Comparison of ENCODE assay signal across 22 mouse cellular contexts in genomic region chr12:79049807-79050206, GRCm38 (mm10). TPM values are rescaled to one million over a fixed set of nuclear protein-coding genes. Genes with fewer than 3 reads are reported as not detected.
DNase-seq lines count a peak whose midpoint lies in the region; ATAC-seq and TF ChIP-seq lines count a peak whose summit lies in the region.
"Had no signal": no experiment of that assay in that cellular context is flagged by ENCODE, and none has a peak within 500 bp of the region (broad histone marks: within the 10 kb centered on the region; RNA-seq: fewer than 3 reads in every experiment).

No protein-coding gene starts in this region.

- intact Hi-C loops in gastrocnemius, postnatal 14 days (cut with DNase I; ENCODE audit: low total_unique reads): no loop called here
- intact Hi-C loops in gastrocnemius, postnatal 36 days (cut with DNase I): no loop called here

- WGBS in embryonic facial prominence, embryonic 14.5 days: 71% methylated on average over 2 of the region's 2 CpGs
- WGBS in embryonic facial prominence, embryonic 10.5 days: 76% methylated on average over 2 of the region's 2 CpGs
- WGBS in intestine, embryonic 15.5 days: 80% methylated on average over 2 of the region's 2 CpGs

- H3K9me3 ChIP-seq in embryonic facial prominence, embryonic 14.5 days (ENCODE audit: control insufficient read depth, low read length): 0 out of 2 replicates have a peak, but pooled peaks cover 3% of the 10 kb centered on the region
- 0 out of 2 replicates have a peak, but pooled peaks cover 2% of the 10 kb centered on the region for H3K9me3 ChIP-seq in embryonic facial prominence, embryonic 10.5 days
- H3K9me3 ChIP-seq in intestine, embryonic 15.5 days: no peaks in the 10 kb centered on the region
- H3K9me3 ChIP-seq: embryonic facial prominence, embryonic 15.5 days; hindbrain, embryonic 12.5 days had no signal

- no peak overlapping the region for H3K9ac ChIP-seq in embryonic facial prominence, embryonic 14.5 days (ENCODE audit: low read depth, low read length)
- H3K9ac ChIP-seq in intestine, embryonic 15.5 days: no peak overlapping the region
- H3K9ac ChIP-seq: embryonic facial prominence, embryonic 15.5 days; forebrain, postnatal 0 days; hindbrain, embryonic 12.5 days had no signal

- ATAC-seq in embryonic facial prominence, embryonic 14.5 days (ENCODE audit: low read depth): no peak
- no peak for ATAC-seq in intestine, embryonic 15.5 days
- ATAC-seq: activated CD4-positive, CD25-positive, alpha-beta regulatory T cell, adult 4 months; forebrain, embryonic 14.5 days; forebrain, postnatal 0 days; hindbrain, embryonic 16.5 days had no signal

- no peaks in the 10 kb centered on the region for H3K36me3 ChIP-seq in embryonic facial prominence, embryonic 14.5 days (ENCODE audit: control insufficient read depth, insufficient read depth, low read length)
- peaks cover 54% of the 10 kb centered on the region for H3K36me3 ChIP-seq in embryonic facial prominence, embryonic 10.5 days (replicated peaks)
- H3K36me3 ChIP-seq in myocyte (ENCODE audit: control insufficient read depth, insufficient read depth): peaks cover 10% of the 10 kb centered on the region
- peaks cover 16% of the 10 kb centered on the region; the same call in 1 of the 2 replicates for H3K36me3 ChIP-seq in intestine, embryonic 15.5 days
- H3K36me3 ChIP-seq: embryonic facial prominence, embryonic 15.5 days had no signal

- peak; percentile 36 for DNase-seq in embryonic facial prominence, embryonic 14.5 days (ENCODE audit: low spot score)
- DNase-seq in embryonic facial prominence, embryonic 10.5 days (ENCODE audit: low spot score): no peak
- DNase-seq in gastrocnemius, postnatal 14 days: peak; percentile 30
- DNase-seq in gastrocnemius, postnatal 36 days: no peak
- DNase-seq: adrenal gland, adult 8-10 months; adrenal gland, postnatal 25 days; cerebellum, adult 11-12 months; cerebellum, adult 8-10 months; cerebellum, postnatal 10 days; cerebellum, postnatal 36 days; embryo, embryonic 11 days; forebrain, postnatal 0 days; heart, adult 11 months; kidney, adult 18-20 months had no signal

- H3K4me2 ChIP-seq in embryonic facial prominence, embryonic 14.5 days (ENCODE audit: low read depth, low read length): no peak overlapping the region
- no peak overlapping the region for H3K4me2 ChIP-seq in myocyte (ENCODE audit: low read depth)
- H3K4me2 ChIP-seq in intestine, embryonic 15.5 days (replicated peaks): no peak overlapping the region
- H3K4me2 ChIP-seq: embryonic facial prominence, embryonic 15.5 days; heart, embryonic 11.5 days; hindbrain, embryonic 12.5 days had no signal

- no peaks in the 10 kb centered on the region for H3K4me1 ChIP-seq in embryonic facial prominence, embryonic 14.5 days (ENCODE audit: control insufficient read depth, insufficient read depth, low read length)
- H3K4me1 ChIP-seq in embryonic facial prominence, embryonic 10.5 days: no peaks in the 10 kb centered on the region
- H3K4me1 ChIP-seq in intestine, embryonic 15.5 days (replicated peaks): no peaks in the 10 kb centered on the region
- H3K4me1 ChIP-seq: embryonic facial prominence, embryonic 15.5 days; hindbrain, embryonic 12.5 days had no signal

- TF ChIP-seq POLR2A in myocyte (IDR thresholded peaks at IDR 0.05; ENCODE audit: insufficient read length, low read depth): no peak

- H3K79me2 ChIP-seq in myocyte (ENCODE audit: control insufficient read depth, insufficient read depth): no peaks in the 10 kb centered on the region

- no peaks in the 10 kb centered on the region for H3K27me3 ChIP-seq in embryonic facial prominence, embryonic 14.5 days (replicated peaks; ENCODE audit: control insufficient read depth, insufficient read depth, low read length)
- H3K27me3 ChIP-seq in embryonic facial prominence, embryonic 10.5 days (replicated peaks; ENCODE audit: low read depth, poor library complexity, severe bottlenecking): no peaks in the 10 kb centered on the region
- H3K27me3 ChIP-seq in myocyte (ENCODE audit: control insufficient read depth, insufficient read depth, insufficient read length): no peaks in the 10 kb centered on the region
- H3K27me3 ChIP-seq in intestine, embryonic 15.5 days (replicated peaks): no peaks in the 10 kb centered on the region
- H3K27me3 ChIP-seq: embryonic facial prominence, embryonic 15.5 days; hindbrain, embryonic 12.5 days had no signal

- no peak overlapping the region for H3ac ChIP-seq in myocyte (ENCODE audit: control insufficient read depth, insufficient read length)

- H3K4me3 ChIP-seq in embryonic facial prominence, embryonic 14.5 days (ENCODE audit: low read depth, low read length): no peak overlapping the region
- H3K4me3 ChIP-seq in embryonic facial prominence, embryonic 10.5 days: no peak overlapping the region
- no peak overlapping the region for H3K4me3 ChIP-seq in myocyte
- no peak overlapping the region for H3K4me3 ChIP-seq in intestine, embryonic 15.5 days (replicated peaks)
- H3K4me3 ChIP-seq: embryonic facial prominence, embryonic 15.5 days; hindbrain, embryonic 12.5 days had no signal

- no peak overlapping the region for H3K27ac ChIP-seq in embryonic facial prominence, embryonic 14.5 days (replicated peaks; ENCODE audit: low read depth, low read length)
- no peak overlapping the region for H3K27ac ChIP-seq in embryonic facial prominence, embryonic 10.5 days (replicated peaks)
- H3K27ac ChIP-seq in intestine, embryonic 15.5 days: no peak overlapping the region
- H3K27ac ChIP-seq: embryonic facial prominence, embryonic 15.5 days; hindbrain, embryonic 12.5 days had no signal

TF ChIP-seq in myocyte, 11 proteins besides CTCF, POLR2A, EP300 and RAD21:
- TF ChIP-seq TCF12 (IDR thresholded peaks at IDR 0.05; ENCODE audit: insufficient read depth, poor library complexity, severe bottlenecking): peak; percentile 88
- no peak for TF ChIP-seq USF1 (IDR thresholded peaks at IDR 0.05; ENCODE audit: low read depth)
- TF ChIP-seq MAX (IDR thresholded peaks at IDR 0.05; ENCODE audit: low read depth): no peak
- TF ChIP-seq REST (IDR thresholded peaks at IDR 0.05; ENCODE audit: insufficient read depth, insufficient read length): no peak
- TF ChIP-seq CEBPB (IDR thresholded peaks at IDR 0.05; ENCODE audit: insufficient read depth, poor library complexity, severe bottlenecking): no peak
- TF ChIP-seq SRF (IDR thresholded peaks at IDR 0.05; ENCODE audit: control insufficient read depth, insufficient read length, low read depth): no peak
- TF ChIP-seq POLR2AphosphoS2 (IDR thresholded peaks at IDR 0.05; ENCODE audit: insufficient read length, low read depth): no peak
- TF ChIP-seq MYOD1 (IDR thresholded peaks at IDR 0.05; ENCODE audit: control insufficient read depth in 1 of 3, insufficient read length in 2 of 3, low read depth in 2 of 3): peak; percentile 93 to 97 (median 94)
- TF ChIP-seq MYOG (IDR thresholded peaks at IDR 0.05; ENCODE audit: control insufficient read depth in 1 of 3, insufficient read depth in 1 of 3, insufficient read length in 2 of 3, low read depth in 2 of 3): peak; percentile 82 to 97 (median 96)
- TF ChIP-seq TCF3 (IDR thresholded peaks at IDR 0.05; ENCODE audit: insufficient read length, low read depth): peak; percentile 69
- no peak for TF ChIP-seq E2F4 (IDR thresholded peaks at IDR 0.05; ENCODE audit: insufficient read depth)

RNA-seq across cellular contexts. Expression of gene Plekhh1, which starts 20.8 kb away (rescaled TPM):
- 2.5 and 3.5 TPM in 2 replicates for polyA plus RNA-seq in embryonic facial prominence, embryonic 14.5 days (2014; fragmentation: Nextera tagmentation; extraction: Ambion mirVana)
- 4.3 and 5.9 TPM in 2 replicates for polyA plus RNA-seq in embryonic facial prominence, embryonic 10.5 days (2016; fragmentation: Nextera tagmentation; extraction: Ambion mirVana)
- 1 to 10 TPM; 2.2 to 2.5 TPM for total RNA-seq in gastrocnemius, postnatal 14 days (2021)
- 1 to 10 TPM; 1.1 to 1.3 TPM for total RNA-seq in gastrocnemius, postnatal 36 days (2021)
- 3.5 TPM for polyA plus RNA-seq in myocyte (2012; fragmentation: generic; extraction: Trizol)
- 6.8 and 7.3 TPM in 2 replicates for polyA plus RNA-seq in intestine, embryonic 15.5 days (2015; fragmentation: Nextera tagmentation; extraction: Ambion mirVana)

RNA-seq across cellular contexts. Expression of gene Pigh, which starts 39.6 kb away (rescaled TPM):
- polyA plus RNA-seq in embryonic facial prominence, embryonic 14.5 days (2014; fragmentation: Nextera tagmentation; extraction: Ambion mirVana): 20.1 and 24.5 TPM in 2 replicates
- 32.7 and 33.4 TPM in 2 replicates for polyA plus RNA-seq in embryonic facial prominence, embryonic 10.5 days (2016; fragmentation: Nextera tagmentation; extraction: Ambion mirVana)
- total RNA-seq in gastrocnemius, postnatal 14 days (2021): 1 to 10 TPM; 1.9 to 2.9 TPM
- total RNA-seq in gastrocnemius, postnatal 36 days (2021): 1 to 10 TPM; 1.5 to 2.0 TPM
- 3.3 TPM for polyA plus RNA-seq in myocyte (2012; fragmentation: generic; extraction: Trizol)
- 25.4 and 26.0 TPM in 2 replicates for polyA plus RNA-seq in intestine, embryonic 15.5 days (2015; fragmentation: Nextera tagmentation; extraction: Ambion mirVana)

RNA-seq across cellular contexts. Expression of gene Tmem229b, which starts 42.4 kb away (rescaled TPM):
- 8.1 and 9.5 TPM in 2 replicates for polyA plus RNA-seq in embryonic facial prominence, embryonic 14.5 days (2014; fragmentation: Nextera tagmentation; extraction: Ambion mirVana)
- 3.5 and 3.8 TPM in 2 replicates for polyA plus RNA-seq in embryonic facial prominence, embryonic 10.5 days (2016; fragmentation: Nextera tagmentation; extraction: Ambion mirVana)
- total RNA-seq in gastrocnemius, postnatal 14 days (2021): 10 to 100 TPM; 11.8 to 16.7 TPM
- total RNA-seq in gastrocnemius, postnatal 36 days (2021): 10 to 100 TPM in 1 of 2 experiments, 1 to 10 TPM in 1; 7.0 to 10.4 TPM
- 2.9 TPM for polyA plus RNA-seq in myocyte (2012; fragmentation: generic; extraction: Trizol)
- polyA plus RNA-seq in intestine, embryonic 15.5 days (2015; fragmentation: Nextera tagmentation; extraction: Ambion mirVana): 5.0 and 5.2 TPM in 2 replicates

Comparison
In these comparisons a context has a peak if more than half of its experiments do, and no peak if none do; other contexts are left out.
1. DNase-seq: peak in embryonic facial prominence, embryonic 14.5 days (single experiment) and gastrocnemius, postnatal 14 days (single experiment); none in embryonic facial prominence, embryonic 10.5 days (single experiment) and gastrocnemius, postnatal 36 days (0 of 2).